12 mouse cellular contexts compared by ENCODE assay signal in the genomic region with DNA sequence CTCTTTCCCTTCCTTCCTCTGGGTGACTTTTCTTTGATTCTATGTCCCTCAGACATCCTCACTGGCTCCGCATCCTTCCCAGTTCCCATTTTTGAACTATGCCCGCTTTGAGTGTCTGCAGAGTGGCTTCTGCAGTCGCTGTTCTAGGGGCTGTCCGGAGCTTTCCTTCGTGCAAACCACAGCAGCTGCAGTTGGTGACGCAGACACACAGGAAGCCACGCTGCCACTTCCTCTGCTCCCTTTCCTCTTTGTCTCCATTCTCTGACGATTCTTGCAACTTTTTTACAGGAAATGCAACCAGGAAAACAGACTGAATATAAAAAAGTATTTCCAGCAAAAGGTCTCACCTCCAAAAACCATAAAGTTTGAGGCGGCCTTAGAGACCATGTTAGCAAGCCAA.
A peak's percentile ranks its signal among the peaks of the same experiment; 100 is the strongest.
DNase-seq lines count a peak whose midpoint lies in the region; ATAC-seq lines count a peak whose summit lies in the region.
"Had no signal": no experiment of that assay in that cellular context is flagged by ENCODE, and none has a peak within 500 bp of the region (broad histone marks: within the 10 kb centered on the region; RNA-seq: fewer than 3 reads in every experiment).

No protein-coding gene starts in this region.

- no peak overlapping the region for H3K4me3 ChIP-seq in heart, embryonic 10.5 days
- no peak overlapping the region for H3K4me3 ChIP-seq in lung, embryonic 16.5 days (ENCODE audit: low read length)
- H3K4me3 ChIP-seq: intestine, embryonic 15.5 days had no signal

- DNase-seq in heart, adult 11 months: peak; percentile 98
- no peak for DNase-seq in heart, embryonic 10.5 days (ENCODE audit: low spot score)
- peak; percentile 92 for DNase-seq in T-cell, adult 2 months (ENCODE audit: low spot score)
- peak; percentile 24 to 64 for DNase-seq in spleen, postnatal 10 days (ENCODE audit: low spot score in 2 of 2)
- DNase-seq in left cerebral cortex, postnatal 36 days (ENCODE audit: low spot score in 2 of 2): no peak
- DNase-seq in ovary, postnatal 14 days (ENCODE audit: low spot score): no peak
- no peak for DNase-seq in testis, postnatal 10 days (ENCODE audit: low spot score)
- DNase-seq: cerebellum, adult 18-20 months; right cerebral cortex, adult 18-20 months had no signal

- H3K9ac ChIP-seq in lung, embryonic 16.5 days (ENCODE audit: low read length): no peak overlapping the region
- H3K9ac ChIP-seq: intestine, embryonic 15.5 days had no signal

- intact Hi-C loops in left cerebral cortex, postnatal 36 days (cut with DNase I): no loop called here

- no peaks in the 10 kb centered on the region for H3K36me3 ChIP-seq in heart, embryonic 10.5 days
- H3K36me3 ChIP-seq in lung, embryonic 16.5 days (ENCODE audit: control insufficient read depth, insufficient read depth, low read length): no peaks in the 10 kb centered on the region
- H3K36me3 ChIP-seq: intestine, embryonic 15.5 days had no signal

- 65% methylated on average over 9 of the region's 9 CpGs for WGBS in heart, embryonic 10.5 days
- 59% methylated on average over 9 of the region's 9 CpGs for WGBS in lung, embryonic 16.5 days

- ATAC-seq in lung, embryonic 16.5 days (ENCODE audit: low read depth): 0 out of 2 replicates have a peak, but pooled peaks have one; percentile 36
- ATAC-seq: forebrain, embryonic 14.5 days; intestine, embryonic 15.5 days had no signal

- H3K4me2 ChIP-seq in lung, embryonic 16.5 days (ENCODE audit: low read depth, low read length): 0 out of 2 replicates have a peak overlapping the region, but pooled peaks have one; percentile 2
- H3K4me2 ChIP-seq: intestine, embryonic 15.5 days had no signal

- no peak overlapping the region for H3K27ac ChIP-seq in heart, embryonic 10.5 days
- H3K27ac ChIP-seq in lung, embryonic 16.5 days (ENCODE audit: low read length): no peak overlapping the region
- H3K27ac ChIP-seq: intestine, embryonic 15.5 days had no signal

- H3K27me3 ChIP-seq in heart, embryonic 10.5 days (ENCODE audit: insufficient read depth, poor library complexity, severe bottlenecking): no peaks in the 10 kb centered on the region
- no peaks in the 10 kb centered on the region for H3K27me3 ChIP-seq in lung, embryonic 16.5 days (ENCODE audit: control insufficient read depth, insufficient read depth, low read depth, low read length)
- H3K27me3 ChIP-seq: intestine, embryonic 15.5 days had no signal

- H3K9me3 ChIP-seq in heart, embryonic 10.5 days: no peaks in the 10 kb centered on the region
- peaks cover 3% of the 10 kb centered on the region; the same call in 1 of the 2 replicates for H3K9me3 ChIP-seq in lung, embryonic 16.5 days (ENCODE audit: control insufficient read depth, low read length)
- H3K9me3 ChIP-seq: intestine, embryonic 15.5 days had no signal

- H3K4me1 ChIP-seq in heart, embryonic 10.5 days: no peaks in the 10 kb centered on the region
- H3K4me1 ChIP-seq in lung, embryonic 16.5 days (replicated peaks; ENCODE audit: control insufficient read depth, insufficient read depth, low read length): peaks cover 3% of the 10 kb centered on the region

Comparison
In these comparisons a context has a peak if more than half of its experiments do, and no peak if none do; other contexts are left out.
1. DNase-seq: peak in heart, adult 11 months (single experiment), T-cell, adult 2 months (single experiment) and spleen, postnatal 10 days (2 of 2); none in heart, embryonic 10.5 days (single experiment), left cerebral cortex, postnatal 36 days (0 of 2), ovary, postnatal 14 days (single experiment) and testis, postnatal 10 days (single experiment).